Mouse (Mus musculus): ENCODE results near the gene 4931406C07Rik. TPM values are rescaled to one million over a fixed set of nuclear protein-coding genes. Genes with fewer than 3 reads are reported as not detected.
"Not testable (repeated sequence)": the region's sequence is repeated elsewhere in the genome, so short reads cannot be mapped to it uniquely, and the experiment has no call there.

4931406C07Rik gene
- total and polyA plus RNA-seq, 3 experiments: 1.8 to 26.9 (median 12.8) TPM

- no peaks in the 10 kb centered on the region for H3K27me3 ChIP-seq (ENCODE audit: insufficient read depth, low read length)
- TF ChIP-seq POLR2AphosphoS5 (IDR thresholded peaks at IDR 0.05; ENCODE audit: insufficient replicate concordance, low read depth, low read length): no peak
- TF ChIP-seq CTCF (IDR thresholded peaks at IDR 0.05; ENCODE audit: low read depth, low read length): no peak
- TF ChIP-seq TAL1 (conservative IDR thresholded peaks at IDR 0.05; ENCODE audit: low read depth, low read length): no peak
- no peak for TF ChIP-seq GATA1 (IDR thresholded peaks at IDR 0.05; ENCODE audit: borderline replicate concordance, low read length)
- TF ChIP-seq GATA2 (IDR thresholded peaks at IDR 0.05; ENCODE audit: borderline replicate concordance, low read depth, low read length): no peak
- ATAC-seq (ENCODE audit: extremely low read depth, insufficient number of reproducible peaks, low FRiP score, poor library complexity, severe bottlenecking) (no peak), DNase-seq (ENCODE audit: low spot score) (no peak)
- H3K4me3 ChIP-seq (ENCODE audit: low read depth, low read length): peak overlapping the region; percentile 93
- no peaks in the 10 kb centered on the region for H3K9me3 ChIP-seq (replicated peaks)
- peaks cover 39% of the 10 kb centered on the region for H3K36me3 ChIP-seq (replicated peaks)
- peaks cover 55% of the 10 kb centered on the region for H3K4me1 ChIP-seq (ENCODE audit: insufficient read depth, low read depth, low read length)
Observed at GRCm38 (mm10) chr9:15307257-15307656, 1.0 kb upstream of the 4931406C07Rik start.

- TF ChIP-seq TAL1 (conservative IDR thresholded peaks at IDR 0.05; ENCODE audit: low read depth, low read length) (no peak), CTCF (IDR thresholded peaks at IDR 0.05; ENCODE audit: low read depth, low read length) (no peak), POLR2AphosphoS5 (IDR thresholded peaks at IDR 0.05; ENCODE audit: insufficient replicate concordance, low read depth, low read length) (no peak), GATA2 (IDR thresholded peaks at IDR 0.05; ENCODE audit: borderline replicate concordance, low read depth, low read length) (no peak)
- Histone ChIP-seq H3K9me3 (replicated peaks) (no peaks in the 10 kb centered on the region), H3K36me3 (replicated peaks) (peaks cover 34% of the 10 kb centered on the region), H3K4me3 (ENCODE audit: low read depth, low read length) (peak within 1 kb of the TSS; percentile 93), H3K4me1 (ENCODE audit: insufficient read depth, low read depth, low read length) (peaks cover 49% of the 10 kb centered on the region), H3K27me3 (ENCODE audit: insufficient read depth, low read length) (no peaks in the 10 kb centered on the region)
- ATAC-seq (ENCODE audit: extremely low read depth, insufficient number of reproducible peaks, low FRiP score, poor library complexity, severe bottlenecking): peak; percentile 80
- peak; percentile 84 for DNase-seq (ENCODE audit: low spot score)
Observed at GRCm38 (mm10) chr9:15305503-15306397, 498 bp downstream of the 4931406C07Rik start, which contains the start of gene Taf1d. Gene Taf1d, plus strand, starts transcription at chr9:15306214.

GRCm38 (mm10) chr9:15302881-15303280 lies 3.4 kb downstream of the 4931406C07Rik start:
- TF ChIP-seq GATA2 (IDR thresholded peaks at IDR 0.05; ENCODE audit: borderline replicate concordance, low read depth, low read length) (no peak), GATA1 (IDR thresholded peaks at IDR 0.05; ENCODE audit: borderline replicate concordance, low read length) (no peak), CTCF (IDR thresholded peaks at IDR 0.05; ENCODE audit: low read depth, low read length) (no peak), POLR2AphosphoS5 (IDR thresholded peaks at IDR 0.05; ENCODE audit: insufficient replicate concordance, low read depth, low read length) (no peak), TAL1 (conservative IDR thresholded peaks at IDR 0.05; ENCODE audit: low read depth, low read length) (no peak)
- Histone ChIP-seq H3K36me3 (replicated peaks) (peaks cover 13% of the 10 kb centered on the region), H3K27me3 (ENCODE audit: insufficient read depth, low read length) (no peaks in the 10 kb centered on the region), H3K4me3 (ENCODE audit: low read depth, low read length) (no peak overlapping the region), H3K4me1 (ENCODE audit: insufficient read depth, low read depth, low read length) (peaks cover 31% of the 10 kb centered on the region), H3K9me3 (replicated peaks) (no peaks in the 10 kb centered on the region)
- ATAC-seq (ENCODE audit: extremely low read depth, insufficient number of reproducible peaks, low FRiP score, poor library complexity, severe bottlenecking) (no peak), DNase-seq (ENCODE audit: low spot score) (no peak)

- not testable (repeated sequence) for DNase-seq (ENCODE audit: low spot score); H3K36me3 ChIP-seq (replicated peaks); H3K9me3 ChIP-seq (replicated peaks); ATAC-seq (ENCODE audit: extremely low read depth, insufficient number of reproducible peaks, low FRiP score, poor library complexity, severe bottlenecking); H3K4me3 ChIP-seq (ENCODE audit: low read depth, low read length); H3K27me3 ChIP-seq (ENCODE audit: insufficient read depth, low read length)
- peaks cover 27% of the 10 kb centered on the region for H3K4me1 ChIP-seq (ENCODE audit: insufficient read depth, low read depth, low read length)
Observed at GRCm38 (mm10) chr9:15302006-15302405, 4.2 kb downstream of the 4931406C07Rik start.

DNA sequence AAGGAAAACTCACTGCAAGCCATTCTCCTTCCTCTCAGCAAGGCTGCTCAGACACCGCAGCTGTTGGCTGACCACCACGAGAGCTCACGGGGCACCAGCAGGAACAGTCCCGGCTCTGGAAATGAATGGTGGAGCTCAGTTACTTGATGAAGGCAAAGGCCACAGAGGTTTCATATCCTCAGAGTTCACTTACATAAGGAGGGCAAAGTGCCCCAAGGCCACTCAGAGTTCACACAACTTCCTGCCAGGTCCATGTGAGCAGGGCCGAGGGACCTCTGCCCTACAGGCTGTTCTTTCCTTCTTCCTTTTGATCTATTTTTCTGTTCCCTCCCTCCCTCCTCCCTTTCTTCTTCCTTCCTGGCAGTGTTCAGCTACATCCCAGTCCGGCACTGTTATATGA lies 4.8 kb downstream of the 4931406C07Rik start:
- H3K9me3 ChIP-seq (replicated peaks): no peaks in the 10 kb centered on the region
- H3K4me1 ChIP-seq (ENCODE audit: insufficient read depth, low read depth, low read length): peaks cover 27% of the 10 kb centered on the region
- no peak for ATAC-seq (ENCODE audit: extremely low read depth, insufficient number of reproducible peaks, low FRiP score, poor library complexity, severe bottlenecking)
- H3K27me3 ChIP-seq (ENCODE audit: insufficient read depth, low read length): no peaks in the 10 kb centered on the region
- H3K4me3 ChIP-seq (ENCODE audit: low read depth, low read length): no peak overlapping the region
- DNase-seq (ENCODE audit: low spot score): no peak
- no peak for TF ChIP-seq TAL1 (conservative IDR thresholded peaks at IDR 0.05; ENCODE audit: low read depth, low read length)
- TF ChIP-seq GATA1 (IDR thresholded peaks at IDR 0.05; ENCODE audit: borderline replicate concordance, low read length): no peak
- TF ChIP-seq GATA2 (IDR thresholded peaks at IDR 0.05; ENCODE audit: borderline replicate concordance, low read depth, low read length): no peak
- TF ChIP-seq CTCF (IDR thresholded peaks at IDR 0.05; ENCODE audit: low read depth, low read length): no peak
- no peak for TF ChIP-seq POLR2AphosphoS5 (IDR thresholded peaks at IDR 0.05; ENCODE audit: insufficient replicate concordance, low read depth, low read length)
- H3K36me3 ChIP-seq (replicated peaks): peaks cover 8% of the 10 kb centered on the region

DNA sequence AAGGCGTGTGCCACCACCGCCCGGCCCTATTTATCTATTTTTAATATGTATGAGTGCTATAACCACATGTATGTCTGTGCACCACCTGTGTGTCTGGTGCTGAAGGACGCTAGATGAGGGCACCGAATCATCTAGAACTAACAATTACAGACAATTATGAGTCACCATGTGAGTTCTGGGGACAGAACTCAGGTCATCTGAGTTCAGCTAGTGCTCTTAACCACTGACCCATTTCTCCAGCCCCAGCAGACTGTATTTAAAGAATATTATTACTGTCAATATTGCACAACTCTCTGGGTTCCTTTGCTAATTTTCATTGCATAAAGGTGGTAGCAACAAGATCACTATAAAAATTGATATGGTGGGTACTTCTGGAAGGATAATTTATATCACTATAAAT lies 6.2 kb downstream of the 4931406C07Rik start:
- Histone ChIP-seq H3K4me1 (ENCODE audit: insufficient read depth, low read depth, low read length) (peaks cover 19% of the 10 kb centered on the region), H3K4me3 (ENCODE audit: low read depth, low read length) (no peak overlapping the region), H3K9me3 (replicated peaks) (no peaks in the 10 kb centered on the region), H3K36me3 (replicated peaks) (peaks cover 13% of the 10 kb centered on the region), H3K27me3 (ENCODE audit: insufficient read depth, low read length) (no peaks in the 10 kb centered on the region)
- TF ChIP-seq POLR2AphosphoS5 (IDR thresholded peaks at IDR 0.05; ENCODE audit: insufficient replicate concordance, low read depth, low read length) (no peak), GATA1 (IDR thresholded peaks at IDR 0.05; ENCODE audit: borderline replicate concordance, low read length) (no peak), CTCF (IDR thresholded peaks at IDR 0.05; ENCODE audit: low read depth, low read length) (no peak), GATA2 (IDR thresholded peaks at IDR 0.05; ENCODE audit: borderline replicate concordance, low read depth, low read length) (no peak), TAL1 (conservative IDR thresholded peaks at IDR 0.05; ENCODE audit: low read depth, low read length) (no peak)
- ATAC-seq (ENCODE audit: extremely low read depth, insufficient number of reproducible peaks, low FRiP score, poor library complexity, severe bottlenecking) (no peak), DNase-seq (ENCODE audit: low spot score) (no peak)
